Mouse (Mus musculus): ENCODE data around the gene Ppm1k.
"Not testable (repeated sequence)": the region's sequence is repeated elsewhere in the genome, so short reads cannot be mapped to it uniquely, and the experiment has no call there.

Gene Ppm1k

DNA sequence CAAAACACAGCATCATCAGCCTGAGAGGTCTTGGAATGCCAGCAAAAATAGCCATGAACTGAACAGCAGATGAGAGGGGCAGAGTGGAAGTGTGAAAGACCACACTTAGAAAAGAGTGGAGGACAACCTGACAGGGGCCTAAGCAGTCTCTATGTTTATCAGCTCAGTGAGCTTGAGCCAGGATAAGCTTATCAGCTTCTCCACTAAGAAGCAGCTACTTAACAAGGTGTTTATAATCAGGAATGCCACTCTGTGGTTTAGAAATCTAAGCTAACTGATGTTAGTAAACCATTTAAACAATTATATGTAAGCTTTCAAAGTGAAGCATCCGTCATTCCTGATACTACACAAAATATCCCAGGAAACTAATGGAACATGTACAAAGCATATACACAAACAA, 3.2 kb downstream of the Ppm1k start:
- DNase-seq (ENCODE audit: low spot score in 2 of 2) = no peak

DNA sequence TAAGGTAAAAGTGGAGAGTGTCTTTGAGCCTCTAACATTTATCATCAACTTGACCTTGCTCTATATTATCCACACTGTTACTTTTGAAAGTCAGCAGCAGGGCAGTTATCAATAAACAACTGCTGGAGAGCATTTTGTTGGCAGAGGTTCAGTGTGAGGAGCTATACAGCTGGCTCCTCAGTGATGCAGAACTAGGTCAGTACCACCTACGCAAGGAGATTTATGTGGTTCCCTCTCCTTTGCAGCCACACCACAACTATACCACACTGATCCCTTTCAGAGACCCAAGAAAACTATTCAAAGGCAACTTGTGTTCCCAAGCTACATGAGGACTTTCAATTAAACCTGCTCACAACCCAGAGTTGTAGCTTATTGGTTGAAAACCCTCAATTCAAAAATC, 3.8 kb downstream of the Ppm1k start:
- DNase-seq (ENCODE audit: low spot score in 2 of 2) = no peak

GRCm38 (mm10) chr6:57531011-57531410, 4.3 kb downstream of the Ppm1k start:
- DNase-seq (ENCODE audit: low spot score in 2 of 2) = no peak

DNA sequence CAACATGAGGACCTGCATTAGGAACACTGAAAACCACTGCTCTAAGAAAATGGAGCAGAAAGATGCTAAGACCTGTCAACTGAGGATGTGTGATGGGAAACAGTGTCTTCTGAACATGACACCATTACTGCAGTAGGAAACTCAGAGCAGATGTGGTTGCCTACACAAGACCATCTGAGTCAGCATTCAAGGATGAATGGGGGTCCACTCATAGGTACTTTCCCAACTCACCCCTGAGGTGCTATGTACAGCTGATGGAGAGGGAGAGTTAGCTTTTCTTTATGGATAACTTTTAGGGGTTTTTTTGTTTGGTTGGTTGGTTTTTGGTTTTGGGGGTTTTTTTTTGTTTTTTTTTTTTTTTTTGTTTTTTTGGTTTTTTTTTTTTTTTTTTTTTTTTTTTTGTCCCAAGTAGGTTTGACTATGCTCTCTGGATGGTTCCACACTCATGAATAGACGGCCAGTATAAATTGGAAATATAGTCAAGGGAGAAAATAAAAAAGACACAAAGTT, 5.9 kb downstream of the Ppm1k start:
- DNase-seq (ENCODE audit: low spot score in 2 of 2) = no peak

- no peak for DNase-seq (ENCODE audit: low spot score in 2 of 2)
These were observed 8.3 kb downstream of the Ppm1k start for GRCm38 (mm10) chr6:57526933-57527332.

DNA sequence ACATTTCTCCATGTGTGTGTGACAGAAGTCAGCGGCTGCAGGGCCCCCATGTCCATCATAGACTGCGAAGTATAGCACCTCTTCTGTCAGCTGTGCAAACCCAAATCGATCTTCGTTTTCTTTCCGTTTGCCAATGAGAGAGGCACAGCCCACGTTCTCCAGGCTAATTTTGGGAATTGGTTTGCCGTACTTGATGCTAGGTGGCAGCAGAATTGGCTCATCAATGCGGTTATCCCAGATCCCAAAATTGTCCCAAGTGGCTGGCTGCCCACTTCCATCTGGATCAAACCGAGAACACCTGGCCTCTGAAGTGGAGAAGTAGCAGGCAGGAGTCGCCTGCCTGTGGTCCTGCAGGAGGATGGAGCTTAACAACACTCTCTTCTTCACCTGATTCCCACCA, 10.5 kb downstream of the Ppm1k start:
- no peak for DNase-seq (ENCODE audit: low spot score in 2 of 2)

- DNase-seq (ENCODE audit: low spot score in 2 of 2) = no peak
These were observed 14.3 kb downstream of the Ppm1k start for GRCm38 (mm10) chr6:57520749-57521652.

DNA sequence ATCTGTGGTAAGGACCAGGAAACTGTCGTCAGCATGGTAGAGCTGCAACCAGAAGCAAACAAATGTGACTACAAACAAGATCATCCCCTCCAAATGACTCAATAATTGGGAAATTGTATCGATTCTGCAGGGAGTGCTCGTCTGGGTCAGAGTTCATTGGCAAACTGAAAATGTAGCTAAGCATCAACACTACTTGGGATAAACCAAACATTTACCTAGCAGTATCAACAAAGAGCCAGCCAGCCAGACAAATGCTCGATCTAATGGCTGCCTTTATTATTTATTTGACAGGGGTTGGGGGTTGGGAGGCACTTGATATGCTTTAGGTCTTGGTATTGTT, 21.3 kb downstream of the Ppm1k start:
- no peak for DNase-seq (ENCODE audit: low spot score in 2 of 2)

DNA sequence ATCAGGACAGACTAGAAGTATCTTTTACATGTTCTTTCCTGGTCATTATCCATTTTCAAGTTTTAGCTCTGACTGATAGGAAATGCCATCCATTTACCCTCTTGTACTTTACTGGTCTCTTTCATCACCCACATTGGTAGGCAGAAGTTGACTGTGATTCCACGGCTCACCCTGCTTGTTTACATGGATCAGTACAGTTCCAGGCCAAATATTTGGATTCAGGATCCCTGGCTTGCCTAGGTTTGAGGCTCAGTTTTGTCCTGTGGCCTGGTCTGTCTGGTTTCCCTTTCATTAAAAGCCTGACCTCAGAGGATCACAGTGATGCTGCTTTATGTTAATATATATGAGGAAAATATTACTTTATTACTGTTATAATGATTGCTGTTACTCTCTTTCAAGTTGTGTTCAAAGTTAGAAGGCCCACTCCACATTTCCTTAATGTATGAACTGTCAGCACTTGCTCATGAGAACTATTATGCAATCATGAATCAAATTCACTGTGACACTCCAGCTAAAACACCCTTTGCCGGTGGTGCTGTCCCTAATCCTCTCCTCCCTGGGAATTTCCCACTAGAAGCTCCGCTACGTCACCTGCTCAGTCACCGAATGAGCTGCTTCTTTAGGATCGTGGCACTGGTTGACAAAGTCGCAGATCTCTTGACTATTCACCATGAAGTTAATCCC, 21.8 kb downstream of the Ppm1k start:
- DNase-seq (ENCODE audit: low spot score in 2 of 2) = no peak

- peak in 1 of 2 experiments; percentile 50 for DNase-seq (ENCODE audit: low spot score in 2 of 2)
These were observed 23.4 kb downstream of the Ppm1k start for GRCm38 (mm10) chr6:57511899-57512298.

DNA sequence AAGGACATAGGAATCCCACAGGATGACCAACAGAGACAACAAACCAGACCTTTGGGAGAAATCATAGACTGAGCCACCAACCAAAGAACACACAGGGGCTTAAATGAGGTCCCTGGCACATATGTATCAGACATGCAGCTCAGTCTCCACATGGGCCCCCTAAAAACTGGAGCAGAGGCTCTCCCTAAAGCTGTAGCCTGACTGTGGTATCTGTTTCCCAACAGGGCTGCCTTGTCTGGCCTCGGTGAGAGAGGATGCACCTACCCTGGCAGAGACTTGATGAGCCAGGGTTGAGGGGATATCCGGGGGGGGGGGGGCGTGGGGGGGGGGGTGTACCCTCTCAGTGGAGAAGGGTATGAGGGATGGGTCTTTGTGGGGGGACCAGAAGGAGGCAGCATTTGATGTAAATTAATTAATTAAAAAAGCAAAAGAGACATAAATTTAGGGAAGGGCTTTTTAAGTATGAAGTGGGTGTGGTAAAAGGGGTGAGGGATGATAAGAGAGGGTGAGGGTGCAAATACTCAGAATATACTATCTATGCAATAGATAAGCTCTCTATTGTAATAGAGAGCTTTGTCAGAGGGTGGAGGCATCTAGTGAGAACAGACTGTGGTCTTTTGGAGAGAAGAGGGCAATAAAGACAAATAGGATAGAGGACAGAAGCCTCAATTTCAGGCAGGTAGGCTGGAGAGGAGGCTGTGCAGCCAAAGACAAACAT, 31.4 kb downstream of the Ppm1k start:
- DNase-seq (ENCODE audit: low spot score in 2 of 2) = no peak

DNA sequence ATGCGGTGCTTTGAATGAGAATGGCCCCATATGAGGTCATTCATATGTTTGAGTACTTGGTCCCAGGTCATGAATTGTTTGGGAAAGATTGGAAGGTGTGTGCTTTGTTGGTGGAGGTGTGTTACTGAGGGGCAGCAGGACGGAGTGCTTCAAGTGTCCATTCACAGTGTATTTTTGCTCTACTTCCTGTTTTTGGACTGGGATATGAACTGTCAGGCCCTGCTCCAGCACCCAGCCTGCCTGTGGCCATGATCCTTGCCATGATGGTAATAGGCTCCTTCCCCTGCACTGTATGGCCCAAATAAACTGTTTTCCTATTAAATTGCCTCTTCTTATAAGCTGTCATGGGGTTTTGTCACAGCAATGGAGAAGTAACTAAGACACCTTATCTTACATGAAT, 36.1 kb downstream of the Ppm1k start:
- no peak for DNase-seq (ENCODE audit: low spot score in 2 of 2)

- DNase-seq (ENCODE audit: low spot score in 2 of 2) = not testable (repeated sequence)
These were observed 67.1 kb downstream of the Ppm1k start for GRCm38 (mm10) chr6:57468161-57468560.
